Mouse (Mus musculus) neural tube, embryonic 15.5 days (tissue): ENCODE measurements around the gene Cilp. TPM values are rescaled to one million over a fixed set of nuclear protein-coding genes. Genes with fewer than 3 reads are reported as not detected.

Experiments
- ATAC-seq: fragments of 200-750 bp; cut with Nextera tagmentation; 2 replicates; pipeline ENCODE4 v1.8.0; 2017; ENCODE audit warnings: mild to moderate bottlenecking, moderate TSS enrichment, moderate library complexity; ENCODE audit not compliant: low FRiP score
- H3K27ac ChIP-seq: fragments of 300-500 bp; sonication (generic); replicated peaks from 2 replicates; pipeline ENCODE4 v1.5.1; 2015; ENCODE audit warnings: mild to moderate bottlenecking, inconsistent platforms
- H3K27me3 ChIP-seq: fragments of 300-500 bp; sonication (generic); replicated peaks from 2 replicates; pipeline ENCODE4 v1.6.1; 2015; ENCODE audit warnings: inconsistent platforms
- H3K36me3 ChIP-seq: fragments of 300-500 bp; sonication (generic); 2 replicates; pipeline ENCODE4 v1.6.1; 2015; ENCODE audit warnings: inconsistent platforms
- H3K4me1 ChIP-seq: fragments of 300-500 bp; sonication (generic); 2 replicates; pipeline ENCODE4 v1.6.1; 2015; ENCODE audit warnings: inconsistent platforms
- H3K4me2 ChIP-seq: fragments of 300-500 bp; sonication (generic); 2 replicates; pipeline ENCODE4 v1.6.1; 2015; ENCODE audit warnings: inconsistent platforms, mild to moderate bottlenecking, moderate library complexity
- H3K4me3 ChIP-seq: fragments of 300-500 bp; sonication (generic); replicated peaks from 2 replicates; pipeline ENCODE4 v1.5.1; 2015; ENCODE audit warnings: mild to moderate bottlenecking, inconsistent platforms
- H3K9ac ChIP-seq: fragments of 300-500 bp; sonication (generic); replicated peaks from 2 replicates; pipeline ENCODE4 v1.6.1; 2015; ENCODE audit warnings: mild to moderate bottlenecking, inconsistent platforms
- H3K9me3 ChIP-seq: fragments of 300-500 bp; sonication (generic); replicated peaks from 2 replicates; pipeline ENCODE4 v1.6.1; 2016; ENCODE audit warnings: inconsistent platforms
- WGBS: fragments of 180-500 bp; shearing (Covaris S2); methylation state at CpG from one replicate; pipeline ENCODE4 v1.1.7; 2015; ENCODE audit warnings: mixed read lengths; 5-methylcytosine and 5-hydroxymethylcytosine counted together
- polyA plus RNA-seq: library from polyadenylated mRNA; unstranded; fragments of >200 nt; fragmentation: Nextera tagmentation; extraction: Ambion mirVana; gene quantifications from 2 replicates; pipeline ENCODE4 v1.2.1, GENCODE M21; 2015

The Cilp gene
- polyA plus RNA-seq, 1 experiment from 2014 or later: 0.58 TPM

GRCm38 (mm10) chr9:65235601-65236000, 29.4 kb upstream of the Cilp start:
- WGBS: 69% methylated on average over 1 of the region's 1 CpGs
- Histone ChIP-seq H3K27me3 (no peaks in the 10 kb centered on the region), H3K9me3 (no peaks in the 10 kb centered on the region), H3K27ac (no peak overlapping the region), H3K4me2 (no peak overlapping the region), H3K9ac (no peak overlapping the region), H3K36me3 (peaks cover 18% of the 10 kb centered on the region), H3K4me1 (peaks cover 15% of the 10 kb centered on the region), H3K4me3 (no peak overlapping the region)
- no peak for ATAC-seq

DNA sequence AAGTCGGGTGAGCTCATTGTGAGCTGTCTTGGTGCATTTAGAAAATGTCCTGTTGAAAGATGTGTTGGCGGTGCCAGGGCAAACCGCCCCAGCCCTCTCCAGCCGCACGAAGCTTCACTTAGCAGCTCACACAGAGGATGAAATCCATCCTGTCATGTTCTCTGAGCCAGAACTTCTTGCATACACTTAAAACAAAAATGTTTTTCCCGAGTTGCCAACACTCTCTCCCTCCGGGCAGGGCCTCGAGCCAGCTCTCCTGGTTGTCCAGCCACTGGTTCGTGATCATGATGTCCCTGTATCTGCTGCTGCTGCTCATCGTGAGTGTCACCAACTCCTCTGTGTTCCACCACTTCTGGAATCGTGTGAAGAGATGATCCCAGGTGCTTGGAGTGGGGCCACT, 27.4 kb upstream of the Cilp start:
- ATAC-seq: no peak
- H3K27me3 ChIP-seq: no peaks in the 10 kb centered on the region
- peaks cover 15% of the 10 kb centered on the region for H3K36me3 ChIP-seq
- no peak overlapping the region for H3K9ac ChIP-seq
- H3K4me1 ChIP-seq: peaks cover 15% of the 10 kb centered on the region
- no peak overlapping the region for H3K4me2 ChIP-seq
- no peaks in the 10 kb centered on the region for H3K9me3 ChIP-seq
- no peak overlapping the region for H3K4me3 ChIP-seq
- H3K27ac ChIP-seq: no peak overlapping the region; the same call in 1 of the 2 replicates
- 73% methylated on average over 11 of the region's 11 CpGs for WGBS

GRCm38 (mm10) chr9:65238191-65238760, 26.7 kb upstream of the Cilp start:
- Histone ChIP-seq H3K27ac (no peak overlapping the region; the same call in 1 of the 2 replicates), H3K36me3 (peaks cover 10% of the 10 kb centered on the region), H3K4me1 (peaks cover 20% of the 10 kb centered on the region), H3K4me2 (0 out of 2 replicates have a peak overlapping the region, but pooled peaks have one; percentile 5), H3K9ac (no peak overlapping the region), H3K4me3 (no peak overlapping the region), H3K9me3 (no peaks in the 10 kb centered on the region), H3K27me3 (no peaks in the 10 kb centered on the region)
- WGBS: 21% methylated on average over 13 of the region's 13 CpGs
- ATAC-seq: no peak

- H3K9ac ChIP-seq: no peak overlapping the region
- H3K4me2 ChIP-seq: no peak overlapping the region
- 90% methylated on average over 4 of the region's 4 CpGs for WGBS
- peaks cover 4% of the 10 kb centered on the region; the same call in 1 of the 2 replicates for H3K36me3 ChIP-seq
- H3K27me3 ChIP-seq: no peaks in the 10 kb centered on the region
- no peaks in the 10 kb centered on the region for H3K9me3 ChIP-seq
- ATAC-seq: no peak
- H3K27ac ChIP-seq: no peak overlapping the region
- H3K4me3 ChIP-seq: no peak overlapping the region
- peaks cover 22% of the 10 kb centered on the region for H3K4me1 ChIP-seq
Measured at GRCm38 (mm10) chr9:65239176-65239575, 25.8 kb upstream of the Cilp start.

- Histone ChIP-seq H3K9ac (no peak overlapping the region), H3K27ac (no peak overlapping the region), H3K27me3 (no peaks in the 10 kb centered on the region), H3K9me3 (no peaks in the 10 kb centered on the region), H3K4me1 (peaks cover 25% of the 10 kb centered on the region), H3K36me3 (peaks cover 4% of the 10 kb centered on the region; the same call in 1 of the 2 replicates), H3K4me3 (no peak overlapping the region), H3K4me2 (no peak overlapping the region)
- WGBS: 94% methylated on average over 5 of the region's 5 CpGs
- no peak for ATAC-seq
Measured at GRCm38 (mm10) chr9:65239731-65240130, 25.2 kb upstream of the Cilp start.

DNA sequence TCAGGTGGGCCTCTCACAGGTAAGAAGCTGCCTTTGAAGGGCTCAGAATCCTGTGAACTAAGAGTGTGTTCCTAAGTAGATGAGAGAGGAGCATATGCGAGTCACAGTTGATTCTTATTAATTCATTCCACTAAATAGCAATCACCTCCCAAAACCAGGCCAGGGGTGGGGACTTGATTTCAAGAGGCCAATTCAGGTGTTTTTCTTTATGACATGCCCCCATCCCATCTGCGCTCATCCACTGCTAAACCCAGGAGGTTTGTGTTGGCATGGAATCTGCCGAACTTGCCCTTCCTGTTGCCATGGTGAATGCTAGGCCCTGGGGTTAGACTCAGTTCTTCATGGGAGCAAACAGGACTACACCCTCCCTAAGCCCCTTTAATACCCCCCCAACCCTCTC, 24.4 kb upstream of the Cilp start:
- Histone ChIP-seq H3K4me3 (no peak overlapping the region), H3K27ac (no peak overlapping the region)
- 65% methylated on average over 3 of the region's 3 CpGs for WGBS

GRCm38 (mm10) chr9:65241973-65242372, 23.0 kb upstream of the Cilp start:
- H3K9ac ChIP-seq: no peak overlapping the region
- WGBS: 69% methylated on average over 5 of the region's 5 CpGs
- H3K4me3 ChIP-seq: no peak overlapping the region
- no peak for ATAC-seq
- no peaks in the 10 kb centered on the region for H3K27me3 ChIP-seq
- no peak overlapping the region for H3K27ac ChIP-seq
- no peaks in the 10 kb centered on the region for H3K36me3 ChIP-seq
- peaks cover 25% of the 10 kb centered on the region for H3K4me1 ChIP-seq
- no peak overlapping the region for H3K4me2 ChIP-seq
- H3K9me3 ChIP-seq: no peaks in the 10 kb centered on the region

More for the DNA sequence above, 24.4 kb upstream of the Cilp start:
- no peak overlapping the region for H3K9ac ChIP-seq
- no peaks in the 10 kb centered on the region for H3K9me3 ChIP-seq
- H3K27me3 ChIP-seq: no peaks in the 10 kb centered on the region
- H3K36me3 ChIP-seq: peaks cover 3% of the 10 kb centered on the region; the same call in 1 of the 2 replicates
- H3K4me1 ChIP-seq: peaks cover 25% of the 10 kb centered on the region
- no peak overlapping the region for H3K4me2 ChIP-seq
- no peak for ATAC-seq

- H3K4me3 ChIP-seq: no peak overlapping the region
- no peaks in the 10 kb centered on the region for H3K27me3 ChIP-seq
- no peak for ATAC-seq
- no peak overlapping the region for H3K27ac ChIP-seq
- H3K36me3 ChIP-seq: no peaks in the 10 kb centered on the region
- H3K9ac ChIP-seq: no peak overlapping the region
- peaks cover 16% of the 10 kb centered on the region for H3K4me1 ChIP-seq
- 41% methylated on average over 4 of the region's 4 CpGs for WGBS
- H3K4me2 ChIP-seq: no peak overlapping the region
- no peaks in the 10 kb centered on the region for H3K9me3 ChIP-seq
Measured at GRCm38 (mm10) chr9:65243249-65243648, 21.7 kb upstream of the Cilp start.

GRCm38 (mm10) chr9:65244036-65244806, 20.8 kb upstream of the Cilp start:
- no peaks in the 10 kb centered on the region for H3K9me3 ChIP-seq
- no peak for ATAC-seq
- no peak overlapping the region for H3K4me3 ChIP-seq
- H3K4me1 ChIP-seq: peaks cover 10% of the 10 kb centered on the region; the same call in 1 of the 2 replicates
- H3K27ac ChIP-seq: no peak overlapping the region
- no peak overlapping the region for H3K4me2 ChIP-seq
- H3K9ac ChIP-seq: no peak overlapping the region
- 51% methylated on average over 9 of the region's 9 CpGs for WGBS
- no peaks in the 10 kb centered on the region for H3K36me3 ChIP-seq
- no peaks in the 10 kb centered on the region for H3K27me3 ChIP-seq

DNA sequence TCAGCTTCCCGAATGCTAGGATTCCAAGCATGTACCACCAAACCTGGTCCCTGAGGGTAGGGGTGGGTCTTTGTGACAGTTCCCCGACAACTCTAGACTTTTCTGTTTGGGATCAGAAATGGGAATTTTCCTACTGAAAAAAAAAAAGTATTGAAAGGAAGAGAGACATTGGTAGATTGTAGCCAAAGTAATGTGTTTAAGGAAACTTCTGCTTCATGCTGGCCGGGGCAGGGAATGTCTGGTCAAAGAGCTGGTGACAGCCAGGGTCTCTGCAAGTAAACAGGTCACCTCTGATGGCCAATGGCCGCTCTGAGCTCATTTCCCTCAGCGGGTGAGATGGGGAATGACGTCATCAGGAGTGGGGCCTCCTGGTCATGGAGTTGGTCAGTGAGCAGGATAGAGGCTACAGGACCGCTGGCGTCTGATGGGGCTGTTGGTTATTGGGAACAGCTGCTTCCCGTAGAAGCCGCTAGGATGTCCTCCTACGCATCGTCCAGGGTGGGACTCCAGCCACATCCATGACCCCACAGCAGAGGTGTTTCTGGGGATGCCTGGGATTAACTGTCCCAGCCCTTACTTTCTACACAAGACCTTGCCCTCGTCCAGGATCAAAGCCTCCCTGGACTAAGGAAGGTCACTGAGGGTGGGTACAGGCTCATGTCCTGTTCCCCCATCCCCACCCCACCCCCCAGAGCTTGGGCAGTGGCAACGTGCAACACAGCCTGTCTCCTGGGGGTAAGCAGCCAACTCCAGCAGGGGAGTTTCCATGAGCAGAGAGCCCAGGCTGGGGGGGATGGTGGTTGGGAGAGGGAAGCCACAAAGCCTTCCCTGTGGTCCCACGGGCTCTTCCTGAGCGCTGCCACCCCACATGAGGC, 17.2 kb upstream of the Cilp start:
- ATAC-seq: no peak
- 77% methylated on average over 16 of the region's 16 CpGs for WGBS
- Histone ChIP-seq H3K4me1 (peaks cover 10% of the 10 kb centered on the region; the same call in 1 of the 2 replicates), H3K9ac (no peak overlapping the region), H3K27me3 (no peaks in the 10 kb centered on the region), H3K9me3 (no peaks in the 10 kb centered on the region), H3K27ac (no peak overlapping the region), H3K36me3 (no peaks in the 10 kb centered on the region), H3K4me3 (no peak overlapping the region), H3K4me2 (no peak overlapping the region)

DNA sequence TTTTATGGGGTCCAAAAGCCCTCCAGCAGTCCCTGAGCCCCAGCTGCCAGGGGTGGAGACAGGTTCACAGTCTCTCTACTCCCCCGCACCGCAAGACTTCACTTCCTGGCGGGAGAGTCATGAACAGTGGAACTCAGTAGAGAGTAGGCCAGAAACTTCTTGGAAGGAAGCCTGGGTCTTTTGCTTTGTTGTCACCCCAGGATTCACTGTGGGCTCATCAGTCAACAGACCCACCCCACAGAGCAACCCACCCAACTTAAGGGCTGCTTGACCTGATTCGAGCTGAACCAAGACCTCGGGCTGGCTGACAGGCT, 16.6 kb upstream of the Cilp start:
- Histone ChIP-seq H3K27ac (no peak overlapping the region), H3K27me3 (no peaks in the 10 kb centered on the region), H3K4me3 (no peak overlapping the region), H3K36me3 (no peaks in the 10 kb centered on the region), H3K4me1 (0 out of 2 replicates have a peak, but pooled peaks cover 4% of the 10 kb centered on the region), H3K9ac (no peak overlapping the region), H3K9me3 (no peaks in the 10 kb centered on the region), H3K4me2 (no peak overlapping the region)
- ATAC-seq: no peak
- 70% methylated on average over 5 of the region's 5 CpGs for WGBS
